Mouse (Mus musculus) urinary bladder, postnatal 36 days (tissue): ENCODE results near the gene Ctsw.
"Not testable (repeated sequence)": the region's sequence is repeated elsewhere in the genome, so short reads cannot be mapped to it uniquely, and the experiment has no call there.

Source experiments
- DNase-seq, 2 experiments: peaks; one replicate each; pipeline ENCODE4 v3.0.0; 2022; ENCODE audit warnings: low spot score in 2 of 2, mixed read lengths in 1 of 2

The Ctsw gene

GRCm38 (mm10) chr19:5468374-5468773, at the start of gene Ctsw:
Gene Ctsw, minus strand, starts transcription at chr19:5468507.
- no peak for DNase-seq

- no peak for DNase-seq
Observed at GRCm38 (mm10) chr19:5516906-5517505, 48.7 kb upstream of the Ctsw start.

GRCm38 (mm10) chr19:5515840-5516777, 47.8 kb upstream of the Ctsw start:
- DNase-seq, result no peak

GRCm38 (mm10) chr19:5513005-5513349, 44.7 kb upstream of the Ctsw start:
- DNase-seq, result no peak

GRCm38 (mm10) chr19:5512091-5513004, 44.0 kb upstream of the Ctsw start:
- DNase-seq, result no peak

GRCm38 (mm10) chr19:5511074-5511632, 42.8 kb upstream of the Ctsw start:
- DNase-seq, result peak in 1 of 2 experiments; percentile 16

- DNase-seq, result peak; percentile 89 to 97
Observed at GRCm38 (mm10) chr19:5510031-5511026, 42.0 kb upstream of the Ctsw start, which contains the start of gene Snx32. Gene Snx32, minus strand, starts transcription at chr19:5510538.

- DNase-seq, result no peak
Observed at GRCm38 (mm10) chr19:5503687-5504086, 35.4 kb upstream of the Ctsw start, which contains the start of gene 1700020D05Rik. Gene 1700020D05Rik, minus strand, starts transcription at chr19:5503787.

- no peak for DNase-seq
Observed at GRCm38 (mm10) chr19:5500330-5500875, 32.1 kb upstream of the Ctsw start.

- DNase-seq, result no peak
Observed at GRCm38 (mm10) chr19:5496052-5496370, 27.7 kb upstream of the Ctsw start.

GRCm38 (mm10) chr19:5495353-5496051, 27.2 kb upstream of the Ctsw start:
- no peak for DNase-seq

- no peak for DNase-seq
Observed at GRCm38 (mm10) chr19:5494314-5494713, 26.0 kb upstream of the Ctsw start.

GRCm38 (mm10) chr19:5493301-5493721, 25.0 kb upstream of the Ctsw start:
- DNase-seq, result not testable (repeated sequence)

GRCm38 (mm10) chr19:5492641-5493040, 24.3 kb upstream of the Ctsw start:
- DNase-seq, result no peak

- DNase-seq, result peak; percentile 79 to 85
Observed at GRCm38 (mm10) chr19:5490898-5491708, 22.8 kb upstream of the Ctsw start.

- peak; percentile 91 to 95 for DNase-seq
Observed at GRCm38 (mm10) chr19:5490313-5490897, 22.1 kb upstream of the Ctsw start, which contains the start of gene Cfl1. Gene Cfl1, plus strand, starts transcription at chr19:5490455.

GRCm38 (mm10) chr19:5489721-5490120, 21.4 kb upstream of the Ctsw start:
- not testable (repeated sequence) for DNase-seq
